Mouse (Mus musculus) spleen, adult 2 months (tissue): ENCODE results near the gene Mtg1.

Experiments
- CTCF ChIP-seq: fragments of 200-500 bp; IDR thresholded peaks from 2 replicates; pipeline ENCODE4 v1.5.1; 2011; ENCODE audit warnings: mild to moderate bottlenecking, inconsistent platforms; ENCODE audit not compliant: insufficient read depth, insufficient read length, insufficient replicate concordance; ENCODE audit errors: extremely low read depth
- POLR2A ChIP-seq: fragments of 200-500 bp; IDR thresholded peaks from 2 replicates; pipeline ENCODE4 v1.6.1; 2011; ENCODE audit warnings: low read depth, low read length, inconsistent platforms

DNA sequence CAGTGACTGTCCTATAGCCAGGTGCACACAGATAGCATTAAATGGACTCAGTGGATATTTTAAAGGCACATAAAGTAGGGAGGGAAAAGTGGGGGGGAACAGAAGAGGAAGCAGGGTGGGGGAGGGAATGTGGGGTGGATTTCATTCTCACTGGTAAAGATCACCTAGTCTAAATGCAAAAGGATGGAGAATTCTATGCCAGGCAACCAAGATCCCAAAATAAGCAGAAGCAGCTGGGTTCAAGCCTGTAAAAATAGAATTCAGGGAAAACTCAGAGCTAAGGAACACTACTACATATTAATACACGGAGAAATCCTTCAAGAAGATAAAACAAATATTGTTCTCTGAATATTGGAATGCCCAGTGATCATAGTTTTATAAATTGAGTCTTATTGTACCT lies 30.6 kb downstream of the Mtg1 start:
- TF ChIP-seq CTCF (no peak), POLR2A (no peak)
